Mouse (Mus musculus) MEL-GATA-1-ER (cell line): ENCODE data around the gene Mtch2.
"Not testable (repeated sequence)": the region's sequence is repeated elsewhere in the genome, so short reads cannot be mapped to it uniquely, and the experiment has no call there.

ENCODE experiments used
- DNase-seq: peaks from one replicate; pipeline ENCODE4 v3.0.0-alpha.2; 2012; ENCODE audit warnings: low read depth; ENCODE audit errors: extremely low read depth

Mtch2 gene

DNA sequence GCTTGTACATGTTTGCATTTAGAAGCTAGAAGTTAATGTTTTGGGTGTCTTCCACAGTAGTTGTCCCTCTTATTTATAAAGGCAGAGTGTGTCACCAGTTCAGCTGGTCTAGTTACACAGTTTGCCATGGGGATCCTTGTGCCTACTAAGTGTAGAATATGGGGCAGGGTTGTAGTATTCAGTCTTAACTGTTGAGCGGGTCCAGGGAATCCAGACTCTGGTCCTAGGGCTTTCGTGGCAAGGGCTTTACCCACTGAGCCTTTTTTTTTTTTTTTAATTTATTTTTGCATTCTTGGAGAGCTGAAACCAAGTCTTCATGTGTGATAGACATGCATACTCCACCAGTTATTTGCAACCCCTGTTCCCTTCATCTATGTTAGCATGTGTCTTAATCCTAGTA lies 14.5 kb downstream of the Mtch2 start:
- DNase-seq: no peak

DNA sequence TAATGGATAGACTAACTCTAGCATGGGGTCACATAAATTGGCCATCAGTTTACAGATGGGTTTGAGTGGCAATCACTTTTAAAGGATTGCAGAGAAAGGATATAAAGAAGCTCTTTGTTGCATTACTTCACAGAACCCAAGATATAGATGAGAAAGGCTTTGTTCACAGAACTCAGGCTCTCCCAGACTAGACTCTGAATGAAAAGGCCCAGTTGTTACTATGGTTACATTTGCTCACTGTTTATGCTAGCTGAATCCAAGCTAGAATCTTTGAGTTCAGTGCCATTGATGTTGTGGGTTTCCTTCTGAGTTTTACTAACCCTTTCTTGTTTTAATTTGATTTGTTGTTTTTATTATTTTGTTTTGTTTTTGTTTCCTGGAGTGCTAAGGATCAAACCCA lies 17.2 kb downstream of the Mtch2 start:
- no peak for DNase-seq

DNA sequence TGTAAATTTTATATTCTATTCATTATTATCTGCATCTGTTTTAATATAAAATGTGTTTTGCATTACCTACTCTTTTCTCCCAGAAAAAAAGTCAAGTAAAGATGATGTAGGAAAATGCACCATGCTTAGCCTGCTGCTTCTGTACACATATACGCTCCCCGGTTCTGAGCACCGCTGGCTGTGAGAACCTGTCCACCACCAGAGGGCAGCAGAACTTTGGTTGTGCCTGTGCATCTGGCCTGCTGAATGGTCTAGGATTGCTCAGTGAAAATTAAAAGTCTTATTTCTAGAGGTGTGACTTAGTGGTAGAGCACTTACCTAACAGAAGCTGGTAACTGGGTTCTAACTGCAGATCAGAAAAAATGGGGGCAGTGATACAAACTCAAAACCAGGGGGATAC lies 19.6 kb downstream of the Mtch2 start:
- peak; percentile 49 for DNase-seq

DNA sequence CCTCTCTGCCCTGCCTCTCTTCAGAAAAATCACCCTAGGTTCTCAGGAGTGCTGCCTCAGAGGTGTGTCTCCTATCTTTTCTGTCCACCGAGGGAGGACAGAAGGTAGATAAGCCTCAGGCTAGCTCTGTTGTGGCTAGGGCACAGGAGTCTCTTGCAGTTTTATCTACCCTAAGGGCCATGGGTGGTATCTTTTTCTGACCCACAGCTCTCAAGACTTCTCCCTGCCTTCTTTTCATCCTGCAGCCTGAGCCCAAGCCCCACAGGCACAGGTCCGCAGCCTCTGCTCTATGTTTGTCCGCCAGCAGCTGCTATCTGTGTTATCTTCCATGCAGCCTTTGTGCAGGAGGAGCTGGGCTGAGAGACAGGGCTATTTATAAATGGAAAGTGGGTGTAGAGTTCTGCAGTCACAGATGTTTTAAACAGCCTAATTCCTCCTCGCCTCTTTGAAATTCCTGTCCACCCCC lies 23.2 kb downstream of the Mtch2 start:
- peak; percentile 58 for DNase-seq

DNA sequence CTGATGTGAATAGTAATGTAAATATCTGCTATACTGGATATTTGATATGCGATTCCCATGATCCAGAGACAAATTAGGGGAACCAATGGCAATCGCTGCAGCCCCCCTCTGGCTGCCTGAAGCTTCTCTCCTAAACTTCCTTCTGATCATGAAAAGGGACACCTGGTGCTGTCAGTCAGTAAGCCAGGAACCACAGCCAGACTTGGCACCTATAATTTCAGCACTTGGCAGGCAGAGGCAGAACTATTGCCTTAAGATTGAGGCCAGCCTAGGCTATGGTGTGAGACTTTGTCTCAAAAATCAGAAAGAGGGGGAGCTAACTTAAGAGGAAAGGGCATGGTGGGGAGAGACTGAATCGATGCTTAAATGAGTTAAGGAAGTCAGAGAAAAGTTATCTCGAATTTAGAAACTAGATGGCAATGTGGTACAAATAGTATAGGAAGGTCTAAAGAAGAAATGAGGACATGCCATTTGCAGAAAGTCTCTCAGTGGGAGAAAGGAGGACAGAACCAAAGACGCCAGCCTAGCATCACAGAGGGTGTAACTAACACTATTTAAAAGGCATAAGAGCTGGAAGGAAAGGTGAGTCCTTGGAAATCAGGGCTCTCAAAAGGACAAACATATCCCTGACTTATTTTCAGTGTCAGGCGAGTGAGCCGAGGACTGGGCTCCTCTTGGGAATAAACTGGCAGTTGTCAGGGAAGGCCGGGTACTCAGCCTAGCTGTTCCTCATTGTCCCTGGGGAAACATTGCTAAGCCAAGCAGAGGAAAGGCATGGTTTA lies 24.4 kb downstream of the Mtch2 start:
- DNase-seq: no peak

DNA sequence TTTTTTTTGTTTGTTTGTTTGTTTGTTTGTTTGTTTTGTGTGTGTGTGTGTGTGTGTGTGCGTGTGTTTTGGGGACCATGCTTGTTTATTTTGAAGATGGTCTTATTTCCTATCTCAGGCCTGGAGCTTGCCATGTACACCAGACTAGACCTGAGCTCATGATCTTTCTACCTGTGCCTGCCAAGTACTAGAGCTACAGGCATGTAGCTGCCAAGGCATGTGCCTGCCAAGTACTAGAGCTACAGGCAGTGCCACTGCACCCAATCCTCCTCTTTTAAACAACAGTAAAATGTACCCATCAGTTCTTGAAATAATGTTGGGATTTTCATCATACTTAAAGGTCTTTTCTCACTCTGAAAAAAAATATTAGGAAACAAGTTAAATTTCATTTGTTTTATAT lies 27.1 kb downstream of the Mtch2 start:
- no peak for DNase-seq

DNA sequence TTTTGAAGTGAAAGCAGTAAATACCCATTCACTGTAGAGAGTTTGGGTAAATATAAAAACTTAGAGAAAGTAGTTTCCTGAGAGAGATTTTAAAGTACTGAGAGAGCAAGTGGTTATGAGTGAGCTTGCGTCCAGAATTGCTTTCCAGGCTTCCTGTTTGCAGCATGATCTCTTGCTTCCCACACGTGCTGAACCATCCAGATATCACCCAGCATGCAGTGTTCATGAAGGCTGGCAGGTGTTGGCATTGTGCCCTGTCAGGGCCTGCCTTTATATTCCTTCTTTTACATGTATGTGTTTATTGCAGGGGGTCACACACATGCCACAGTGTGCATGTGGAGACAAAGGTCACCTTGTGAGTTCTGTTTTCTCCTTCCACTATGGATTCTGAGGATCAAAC lies 28.3 kb downstream of the Mtch2 start:
- DNase-seq: no peak

DNA sequence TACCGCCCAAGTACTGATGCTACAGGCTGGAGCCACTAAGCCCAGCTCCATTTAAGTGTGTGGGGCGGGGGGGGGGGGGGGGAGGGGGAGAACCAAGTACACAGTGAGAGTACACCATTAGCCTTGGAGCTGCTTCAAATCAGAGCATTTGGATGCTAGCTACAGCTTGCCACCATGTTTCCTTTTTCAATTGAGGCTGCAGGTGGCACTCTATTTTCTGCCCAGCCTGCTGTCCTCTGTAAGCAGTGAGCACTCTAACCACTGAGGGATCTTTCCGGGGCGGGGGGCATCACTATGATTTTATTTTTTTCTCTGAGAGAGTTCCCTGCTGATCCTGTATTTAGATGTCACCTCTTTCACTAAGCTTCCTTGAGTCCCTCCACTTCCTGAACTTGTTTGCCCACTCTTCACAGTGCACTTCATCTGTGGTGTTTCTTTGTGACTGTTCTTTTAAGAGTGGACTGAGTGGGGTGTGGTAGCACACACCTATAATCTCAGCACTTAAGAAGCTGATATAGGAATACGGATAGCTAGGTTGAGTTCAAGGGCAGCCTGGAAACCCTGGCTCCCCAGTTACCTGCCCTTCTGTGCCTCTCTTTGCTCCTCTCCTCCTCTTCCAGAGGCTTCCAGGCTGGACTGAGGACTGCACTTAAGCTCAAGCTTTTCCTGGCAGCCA lies 30.8 kb downstream of the Mtch2 start:
- DNase-seq: no peak

DNA sequence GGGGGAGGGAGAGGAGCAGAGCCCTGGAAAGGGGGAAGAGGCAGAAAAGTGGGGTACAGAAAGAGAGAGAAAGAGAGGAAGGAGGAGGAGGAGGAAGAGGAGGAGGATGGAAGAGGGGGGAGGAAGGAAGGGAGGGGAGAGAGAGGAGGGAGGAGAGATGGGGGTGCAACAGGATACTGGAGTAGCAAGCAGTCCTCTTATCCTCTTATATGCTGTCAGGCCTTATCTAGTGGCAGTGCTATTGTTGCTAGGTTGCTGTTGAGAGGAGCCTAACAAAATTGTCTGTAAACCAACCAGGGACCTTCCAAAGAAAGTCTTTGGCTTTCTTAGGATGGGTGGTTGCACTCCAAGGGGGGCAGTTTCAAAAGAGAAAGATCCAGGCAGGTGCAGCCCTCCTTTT lies 32.5 kb downstream of the Mtch2 start:
- no peak for DNase-seq

DNA sequence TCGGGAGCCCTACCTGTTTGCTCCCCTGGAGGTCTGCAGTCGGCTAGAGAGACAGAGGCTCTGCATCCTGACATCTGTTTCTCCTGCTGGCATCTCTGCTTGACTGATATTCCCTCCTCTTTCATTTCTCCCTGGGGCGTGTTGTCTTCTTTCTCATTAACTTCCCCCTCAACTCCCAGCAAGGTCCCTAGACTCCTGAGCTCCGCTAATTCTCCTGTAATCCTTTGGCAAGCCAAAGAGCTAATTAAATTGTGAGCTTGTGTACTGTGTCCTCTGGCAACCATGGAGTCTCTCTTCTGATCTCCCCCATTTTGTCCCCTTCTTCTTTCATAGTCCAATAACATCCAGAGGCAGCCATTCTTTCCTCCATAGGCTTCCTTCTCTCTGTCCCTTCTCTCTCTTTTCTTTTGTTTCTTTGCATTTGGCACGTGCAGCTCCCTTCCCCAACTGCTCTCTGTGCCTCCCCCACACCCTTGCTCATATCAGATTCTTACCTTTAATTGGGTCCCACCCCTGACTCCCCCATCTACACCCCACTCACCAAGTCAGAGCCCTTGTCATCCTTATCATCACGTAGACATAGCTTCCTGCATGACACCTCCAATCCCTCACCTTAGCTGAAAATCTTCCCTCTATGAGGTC lies 33.3 kb downstream of the Mtch2 start:
- DNase-seq: no peak

DNA sequence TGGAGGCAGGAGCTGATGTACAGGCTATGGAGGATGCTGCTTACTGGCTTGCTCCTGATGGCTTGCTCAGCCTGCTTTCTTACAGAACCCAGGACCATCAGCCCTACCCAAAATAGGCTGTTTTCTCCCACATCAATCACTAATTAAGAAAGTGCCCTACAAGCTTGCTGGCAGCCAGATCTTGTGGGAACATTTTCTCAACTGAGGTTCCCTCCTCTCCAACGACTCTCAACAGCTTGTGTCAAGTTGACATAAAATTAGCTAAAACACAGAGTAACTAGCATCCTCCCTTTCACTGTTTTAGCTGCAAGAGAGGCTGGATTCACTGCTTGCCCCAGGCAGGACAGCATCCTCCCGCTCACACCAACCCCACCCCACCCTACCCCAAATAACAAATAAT lies 34.9 kb downstream of the Mtch2 start:
- DNase-seq: no peak

DNA sequence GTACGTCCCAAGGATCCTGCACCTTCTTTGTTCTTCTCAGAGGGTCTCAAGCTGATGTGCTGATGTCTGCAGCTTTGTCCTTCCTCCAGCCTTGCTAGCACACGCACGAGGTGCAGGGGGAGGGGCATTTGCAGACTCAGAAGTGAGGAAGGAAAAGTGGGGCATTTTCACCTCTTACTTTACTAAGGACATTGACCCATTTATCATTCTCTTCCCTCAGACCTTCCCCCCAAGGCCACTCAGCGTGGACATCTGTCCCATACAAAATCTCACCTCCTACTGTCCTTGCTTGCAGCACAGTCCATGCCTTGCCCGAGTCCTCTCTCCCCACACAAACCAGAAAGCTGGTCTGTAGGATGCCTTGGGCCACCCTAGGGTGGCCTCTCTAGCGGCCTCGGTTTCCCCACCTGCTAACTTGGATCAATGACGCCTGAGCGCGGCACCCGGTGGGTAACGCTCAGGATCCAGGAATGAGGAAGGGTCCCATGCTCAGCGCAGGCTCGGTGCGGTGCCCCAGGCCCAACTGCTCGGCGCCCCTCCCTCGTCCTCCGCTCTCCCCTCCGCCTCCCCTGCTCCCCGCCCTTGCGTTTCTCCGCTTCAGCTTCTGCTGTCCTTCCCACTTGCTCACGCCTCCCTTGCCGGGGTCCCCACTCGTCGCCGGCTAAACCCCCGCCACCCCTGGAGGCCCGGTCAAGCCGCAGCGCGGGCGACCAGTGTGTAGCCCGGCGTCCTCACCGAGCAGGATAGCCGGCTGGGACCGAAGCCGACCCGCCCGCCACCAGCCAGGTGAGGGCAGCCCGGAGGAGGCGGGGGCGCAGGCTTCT lies 38.5 kb downstream of the Mtch2 start, which contains the start of gene C1qtnf4:
Gene C1qtnf4, plus strand, starts transcription at position 643 of the 824 bp plus-strand sequence.
- no peak for DNase-seq

DNA sequence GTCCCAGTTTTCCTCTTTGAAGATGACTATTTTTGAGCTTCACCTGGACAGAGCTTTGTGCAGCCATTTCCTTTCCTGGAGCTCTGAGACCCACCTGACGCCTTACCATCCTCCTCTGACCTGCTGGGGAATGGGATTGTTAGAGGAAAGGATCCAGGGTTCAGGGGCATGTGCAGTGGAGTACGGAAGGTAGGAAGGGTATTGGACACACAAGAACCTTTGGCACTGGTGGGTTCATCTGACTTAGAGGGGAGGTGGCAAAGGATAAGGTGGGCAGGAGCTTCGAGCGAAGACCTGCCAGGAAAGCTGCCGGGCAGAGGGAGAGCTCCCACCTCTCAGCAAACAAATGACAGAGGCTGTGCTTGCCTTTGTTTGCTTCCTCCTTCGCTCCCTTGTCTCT lies 39.5 kb downstream of the Mtch2 start:
- no peak for DNase-seq

DNA sequence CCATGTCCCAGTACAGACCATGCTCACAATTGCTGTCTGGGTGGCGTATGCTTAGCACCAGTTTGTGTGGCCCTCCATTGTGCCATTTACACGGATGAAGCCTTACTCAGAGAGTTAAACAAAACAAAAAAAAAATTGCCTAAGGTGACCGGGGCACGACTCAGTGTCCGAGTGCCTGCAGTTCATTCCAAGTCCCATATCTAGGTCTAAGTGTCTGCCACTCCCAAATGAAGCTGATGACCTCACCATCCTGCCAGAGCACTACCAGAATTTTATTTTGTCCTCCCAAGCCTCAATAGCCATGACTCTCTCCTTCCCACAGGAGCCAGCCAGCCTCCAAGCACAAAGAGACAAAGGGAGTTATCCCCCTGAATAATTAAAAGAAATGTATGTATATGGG lies 40.7 kb downstream of the Mtch2 start:
- no peak for DNase-seq

DNA sequence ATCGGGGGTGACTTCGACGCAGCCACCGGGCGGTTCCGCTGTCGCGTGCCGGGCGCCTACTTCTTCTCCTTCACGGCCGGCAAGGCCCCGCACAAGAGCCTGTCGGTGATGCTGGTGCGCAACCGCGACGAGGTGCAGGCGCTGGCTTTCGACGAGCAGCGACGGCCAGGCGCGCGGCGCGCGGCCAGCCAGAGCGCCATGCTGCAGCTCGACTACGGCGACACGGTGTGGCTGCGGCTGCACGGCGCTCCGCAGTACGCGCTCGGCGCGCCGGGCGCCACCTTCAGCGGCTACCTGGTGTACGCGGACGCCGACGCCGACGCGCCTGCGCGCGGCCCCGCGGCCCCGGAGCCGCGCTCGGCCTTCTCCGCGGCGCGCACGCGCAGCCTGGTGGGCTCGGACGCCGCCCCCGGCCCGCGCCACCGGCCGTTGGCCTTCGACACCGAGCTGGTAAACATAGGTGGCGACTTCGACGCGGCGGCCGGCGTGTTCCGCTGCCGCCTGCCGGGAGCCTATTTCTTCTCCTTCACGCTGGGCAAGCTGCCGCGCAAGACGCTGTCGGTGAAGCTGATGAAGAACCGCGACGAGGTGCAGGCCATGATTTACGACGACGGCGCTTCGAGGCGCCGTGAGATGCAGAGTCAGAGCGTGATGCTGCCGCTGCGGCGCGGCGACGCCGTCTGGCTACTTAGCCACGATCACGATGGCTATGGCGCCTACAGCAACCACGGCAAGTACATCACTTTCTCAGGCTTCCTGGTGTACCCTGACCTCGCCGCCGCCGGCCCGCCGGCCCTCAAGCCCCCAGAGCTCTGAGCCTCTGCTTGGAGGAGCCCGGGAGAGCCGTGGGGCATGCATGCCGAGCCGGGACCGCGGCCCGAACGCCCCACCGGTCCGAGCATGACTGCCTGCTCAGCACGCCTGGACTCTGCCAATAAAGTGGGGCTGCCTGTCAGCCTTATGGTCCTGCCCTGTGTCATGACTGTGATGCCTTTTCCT lies 42.9 kb downstream of the Mtch2 start:
- no peak for DNase-seq

DNA sequence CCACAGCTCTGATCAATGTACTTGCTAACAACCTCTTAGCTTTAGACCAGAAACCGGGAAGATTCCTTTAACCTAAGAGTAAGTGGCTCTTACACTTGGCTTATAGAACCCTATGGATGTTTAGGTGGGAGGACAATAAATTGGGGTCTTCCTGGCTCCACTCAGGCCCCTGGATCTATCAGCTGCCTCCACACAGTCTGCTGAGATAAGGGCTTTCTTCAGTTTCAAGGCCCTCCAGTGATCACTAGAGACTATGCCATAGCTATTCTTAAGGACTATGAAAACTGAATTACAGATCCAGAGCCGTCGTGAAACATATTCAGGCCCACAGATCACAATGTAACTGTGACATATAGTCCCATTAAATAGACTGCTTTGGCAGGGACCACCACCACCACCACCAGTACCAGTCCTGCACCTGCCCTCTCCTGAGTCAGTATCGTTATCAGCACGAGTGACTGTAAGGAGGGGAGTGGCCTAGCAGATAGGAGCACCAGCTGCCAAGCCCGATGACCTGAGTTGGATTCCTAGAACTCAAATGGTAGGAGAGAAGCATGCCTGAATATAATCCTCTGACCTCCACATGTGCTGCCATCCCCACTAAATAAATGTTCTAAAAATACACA lies 46.8 kb downstream of the Mtch2 start:
- no peak for DNase-seq

DNA sequence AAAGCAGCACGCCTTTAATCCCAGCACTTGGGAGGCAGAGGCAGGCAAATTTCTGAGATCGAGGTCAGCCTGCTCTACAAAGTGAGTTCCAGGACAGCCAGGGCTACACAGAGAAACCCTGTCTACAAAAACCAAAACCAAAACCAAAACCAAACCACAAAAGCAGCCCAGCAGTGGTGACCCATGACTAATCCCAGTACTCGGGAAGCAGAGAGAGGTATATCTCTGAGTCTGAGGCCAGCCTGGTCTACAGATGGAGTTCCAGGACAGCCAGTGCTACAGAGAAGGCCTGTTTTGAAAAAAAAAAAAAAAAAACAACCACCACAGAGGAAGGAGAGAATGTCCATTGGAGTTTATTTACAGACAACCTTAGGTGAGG lies 47.3 kb downstream of the Mtch2 start:
- not testable (repeated sequence) for DNase-seq

DNA sequence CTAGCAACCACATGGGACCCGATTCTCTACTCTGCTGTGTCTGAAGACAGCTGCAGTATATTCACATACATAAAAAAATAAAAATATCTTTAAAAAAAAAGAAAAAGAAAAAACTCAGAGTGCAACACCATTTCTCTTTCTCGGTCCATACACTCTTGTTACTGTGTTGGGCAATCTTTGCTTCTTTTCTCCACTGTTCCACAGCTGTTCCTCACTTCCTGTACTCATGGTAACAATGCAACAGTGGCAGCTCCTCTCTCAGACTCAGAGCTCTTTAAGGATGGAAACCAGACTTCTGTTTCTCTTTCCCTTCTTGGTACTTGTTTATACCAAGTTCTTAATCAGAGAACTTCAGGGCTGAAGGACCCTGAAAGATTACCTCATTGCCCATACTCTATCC lies 56.4 kb downstream of the Mtch2 start:
- no peak for DNase-seq

DNA sequence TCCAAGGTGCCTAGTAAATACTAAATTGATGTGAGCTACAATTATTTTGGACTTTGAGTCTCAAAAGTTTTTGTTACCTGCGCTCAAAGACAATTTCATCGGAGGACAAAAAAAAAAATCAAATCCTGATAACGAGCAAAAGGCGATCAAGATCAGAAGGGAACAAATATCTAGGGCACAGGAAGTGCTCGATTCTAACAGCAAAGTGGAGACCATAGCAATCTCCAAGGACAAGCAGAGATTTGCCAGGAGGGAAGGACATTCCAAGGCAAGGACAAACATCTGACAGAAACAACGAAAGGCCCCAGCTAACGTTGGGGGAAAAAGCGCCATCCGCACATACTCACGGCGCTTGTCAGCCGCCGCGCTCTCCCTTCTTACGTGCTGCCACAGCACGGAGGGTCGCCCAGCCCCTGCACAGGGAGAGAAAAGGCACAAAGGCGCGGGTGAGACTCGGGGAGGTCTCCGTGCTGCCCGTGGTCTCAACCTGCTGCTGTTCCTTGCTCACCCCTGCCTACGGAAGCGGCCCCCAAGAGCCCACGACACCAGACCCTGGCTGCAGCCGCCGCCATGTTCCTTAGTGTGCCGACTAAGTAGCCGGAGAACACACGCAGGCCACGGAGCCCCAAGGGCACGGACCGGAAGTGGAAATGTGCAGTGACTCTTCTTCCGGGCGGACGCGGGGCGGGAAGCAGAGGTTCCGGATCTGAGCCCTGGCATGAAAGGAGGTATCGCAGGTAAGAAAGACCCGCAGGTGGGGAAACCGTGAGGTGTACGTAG lies 57.3 kb downstream of the Mtch2 start, which contains the start of the genes Kbtbd4 and Ndufs3:
Gene Kbtbd4, plus strand, starts transcription at position 665 of the 780 bp plus-strand sequence.
Gene Ndufs3, minus strand, starts transcription at position 752 of the 780 bp plus-strand sequence.
- DNase-seq: peak; percentile 80
